Mouse (Mus musculus) skeletal muscle tissue, adult 2 months (tissue): Measurements from ENCODE around the gene Il23a.
A peak's percentile ranks its signal among the peaks of the same experiment; 100 is the strongest.
"Not testable (repeated sequence)": the region's sequence is repeated elsewhere in the genome, so short reads cannot be mapped to it uniquely, and the experiment has no call there.

Source experiments
- DNase-seq: peaks from one replicate; pipeline ENCODE4 v3.0.0-alpha.2; 2012; ENCODE audit warnings: low read depth, low spot score

Il23a gene

DNA sequence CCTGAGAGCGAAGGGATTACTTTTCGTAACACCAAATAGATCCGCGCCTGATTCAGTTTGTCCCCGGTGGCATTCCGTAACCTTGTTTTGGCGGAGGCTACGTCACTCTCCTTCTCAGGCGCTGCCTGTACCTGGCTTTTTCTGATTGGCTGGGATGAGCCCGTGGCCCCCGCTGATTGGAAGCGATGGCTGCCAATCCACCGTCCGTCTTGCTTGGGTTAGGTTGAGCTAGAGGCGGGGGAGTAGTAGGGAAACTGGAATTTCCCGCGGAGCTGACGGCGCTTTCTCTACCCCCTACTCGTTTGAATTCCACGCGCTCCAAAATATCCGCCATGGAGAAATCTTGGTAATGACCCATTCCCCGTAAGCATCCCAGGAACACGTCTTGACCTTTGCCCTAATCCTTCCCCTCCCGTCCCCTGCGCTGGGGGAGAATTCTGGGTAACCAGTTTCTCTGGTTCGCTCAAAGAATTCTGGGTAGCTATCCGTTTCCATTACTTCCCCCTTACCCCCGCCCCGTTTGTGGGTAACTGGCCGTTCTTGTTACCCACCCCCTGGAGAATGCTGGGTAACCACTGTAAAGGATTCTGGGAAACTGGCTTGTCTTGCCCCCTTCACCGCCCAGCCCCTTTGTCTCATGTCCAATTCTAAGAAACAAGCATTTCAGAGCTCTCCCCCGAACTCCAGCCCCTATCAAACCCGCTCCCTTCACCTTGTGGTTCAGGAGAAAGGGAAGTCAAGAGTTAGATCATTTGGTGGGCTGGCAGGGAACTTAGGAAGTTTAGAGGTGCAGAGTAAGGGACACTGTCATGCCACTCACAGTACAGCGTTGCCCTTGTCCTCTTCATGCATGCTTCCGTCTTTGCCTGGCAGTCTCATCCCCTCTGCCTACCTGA is 4.8 kb upstream of the Il23a start, which contains the start of gene Pan2:
Gene Pan2, plus strand, starts transcription at position 210 of the 896 bp plus-strand sequence.
- peak; percentile 99 for DNase-seq

- DNase-seq: no peak
Observed at GRCm38 (mm10) chr10:128302785-128303125, 4.2 kb upstream of the Il23a start.

DNA sequence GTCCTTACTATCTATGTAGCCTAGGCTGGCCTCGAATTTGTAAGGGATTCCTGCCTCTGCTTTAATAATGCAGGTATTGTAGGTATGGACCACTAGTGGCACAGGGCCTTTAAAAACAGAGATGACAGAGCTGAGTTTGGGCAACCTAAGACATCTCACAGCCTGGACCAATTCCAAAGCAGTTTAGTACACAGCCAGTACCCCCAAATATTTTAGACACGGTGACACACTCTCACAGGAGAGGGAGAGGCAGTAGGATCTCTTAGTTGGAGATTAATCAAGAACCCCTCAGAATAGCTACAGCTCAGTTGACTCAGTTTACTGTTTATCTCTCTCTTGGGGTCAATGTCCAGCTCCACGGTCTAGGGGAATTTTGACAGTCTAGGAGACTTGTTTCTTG is 3.8 kb upstream of the Il23a start:
- DNase-seq: no peak

DNA sequence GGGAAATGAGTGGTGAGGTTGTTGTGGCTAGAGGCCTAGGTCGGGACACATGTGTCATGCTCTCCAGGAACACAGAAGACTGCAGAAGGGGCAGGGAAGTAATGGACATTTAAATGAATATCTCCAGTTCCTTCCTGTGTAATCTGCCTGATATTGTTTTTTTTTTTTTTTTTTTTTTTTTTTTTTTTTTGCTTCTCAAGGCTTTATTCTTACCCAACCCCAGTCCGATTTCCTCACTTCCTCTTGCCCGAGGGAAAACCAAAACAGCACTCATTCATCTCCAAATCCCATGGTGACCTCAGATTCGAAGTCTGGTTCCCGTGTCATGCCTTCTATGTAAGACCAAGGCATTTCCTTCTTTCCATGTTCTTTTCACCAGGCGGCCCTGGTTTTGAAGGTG is 309 bp downstream of the Il23a start:
- no peak for DNase-seq

GRCm38 (mm10) chr10:128297622-128298021 is 930 bp downstream of the Il23a start:
- no peak for DNase-seq

- DNase-seq: no peak
Observed at GRCm38 (mm10) chr10:128297221-128297620, 1.3 kb downstream of the Il23a start.

- DNase-seq: no peak
Observed at GRCm38 (mm10) chr10:128296370-128297090, 2.0 kb downstream of the Il23a start.

GRCm38 (mm10) chr10:128290594-128290993 is 8.0 kb downstream of the Il23a start:
- peak; percentile 49 for DNase-seq

- peak; percentile 32 for DNase-seq
Observed at GRCm38 (mm10) chr10:128283604-128284579, 14.7 kb downstream of the Il23a start.

DNA sequence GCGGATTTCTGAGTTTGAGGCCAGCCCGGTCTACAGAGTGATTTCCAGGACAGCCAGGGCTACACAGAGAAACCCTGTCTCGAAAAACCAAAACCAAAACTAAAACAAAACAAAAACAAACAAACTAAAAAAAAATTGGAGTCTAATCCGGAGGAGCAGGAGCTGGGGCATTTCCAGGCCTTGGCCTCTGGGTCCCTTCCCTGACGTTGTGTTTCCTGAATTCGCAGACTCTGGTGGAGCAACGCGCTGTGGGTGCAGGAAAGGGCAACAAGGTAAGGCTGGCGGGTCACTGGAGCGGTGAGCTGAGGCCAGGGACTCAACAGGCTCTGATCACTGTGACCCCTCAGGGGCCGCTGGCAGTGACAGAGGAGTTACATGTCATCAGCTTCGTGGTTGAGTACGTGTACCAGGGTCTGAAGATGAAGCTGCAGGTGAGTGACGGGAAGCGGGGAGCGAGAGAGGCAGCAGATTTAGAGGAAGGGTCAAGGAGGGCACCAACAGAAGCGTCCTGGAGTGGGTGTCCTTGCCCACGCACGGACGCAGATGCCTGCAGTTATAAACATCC is 15.6 kb downstream of the Il23a start:
- no peak for DNase-seq

DNA sequence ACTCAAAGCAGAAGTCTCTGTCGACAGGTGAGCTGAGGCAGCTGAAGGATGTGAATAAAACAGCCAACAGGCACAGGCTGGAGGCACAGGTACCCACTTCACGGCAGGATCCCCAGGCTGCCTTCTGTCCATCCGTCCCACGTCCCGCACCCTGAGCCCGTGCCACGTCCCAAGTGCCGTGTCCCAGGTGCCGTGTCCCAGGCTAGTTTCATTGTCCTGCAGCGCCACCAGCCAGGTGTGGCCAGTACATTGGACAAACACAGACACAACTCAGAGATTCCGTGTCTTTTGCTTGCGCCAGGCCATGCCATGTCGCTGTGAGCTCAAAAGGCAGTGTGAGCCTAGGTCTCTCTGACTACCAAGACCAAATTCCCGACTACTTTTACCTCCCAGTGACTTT is 16.9 kb downstream of the Il23a start:
- DNase-seq: no peak

- no peak for DNase-seq
Observed at GRCm38 (mm10) chr10:128280943-128281342, 17.6 kb downstream of the Il23a start.

- DNase-seq: no peak
Observed at GRCm38 (mm10) chr10:128278158-128278557, 20.4 kb downstream of the Il23a start.

GRCm38 (mm10) chr10:128275374-128275773 is 23.2 kb downstream of the Il23a start:
- DNase-seq: not testable (repeated sequence)

DNA sequence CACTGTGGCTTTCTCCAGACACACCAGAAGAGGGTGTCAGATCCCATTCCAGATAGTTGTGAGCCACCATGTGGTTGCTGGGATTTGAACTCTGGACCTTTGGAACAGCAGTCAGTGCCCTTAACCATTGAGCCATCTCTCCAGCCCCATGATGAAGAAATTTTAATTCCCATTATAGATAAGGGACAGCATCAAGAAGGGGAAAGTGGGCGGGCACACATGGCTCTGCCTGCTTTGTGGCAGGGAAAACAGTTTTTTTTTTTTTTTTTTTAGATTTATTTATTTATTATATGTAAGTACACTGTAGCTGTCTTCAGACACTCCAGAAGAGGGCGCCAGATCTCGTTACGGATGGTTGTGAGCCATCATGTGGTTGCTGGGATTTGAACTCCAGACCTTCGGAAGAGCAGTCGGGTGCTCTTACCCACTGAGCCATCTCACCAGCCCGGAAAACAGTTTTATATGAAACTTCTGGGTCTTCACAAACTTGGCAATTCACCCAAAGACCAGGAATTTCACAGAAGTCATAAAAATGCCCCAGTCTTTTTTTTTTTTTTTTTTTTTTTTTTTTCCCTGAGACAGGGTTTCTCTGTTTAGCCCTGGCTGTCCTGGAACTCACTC is 25.6 kb downstream of the Il23a start:
- not testable (repeated sequence) for DNase-seq

GRCm38 (mm10) chr10:128271883-128272282 is 26.7 kb downstream of the Il23a start:
- no peak for DNase-seq

GRCm38 (mm10) chr10:128270866-128271265 is 27.7 kb downstream of the Il23a start:
- DNase-seq: no peak

- DNase-seq: peak; percentile 97
Observed at GRCm38 (mm10) chr10:128270287-128270841, 28.2 kb downstream of the Il23a start, which contains the start of gene Stat2. TSS of gene Stat2 (plus strand) at chr10:128270559.

GRCm38 (mm10) chr10:128269206-128269910 is 29.2 kb downstream of the Il23a start:
- no peak for DNase-seq

DNA sequence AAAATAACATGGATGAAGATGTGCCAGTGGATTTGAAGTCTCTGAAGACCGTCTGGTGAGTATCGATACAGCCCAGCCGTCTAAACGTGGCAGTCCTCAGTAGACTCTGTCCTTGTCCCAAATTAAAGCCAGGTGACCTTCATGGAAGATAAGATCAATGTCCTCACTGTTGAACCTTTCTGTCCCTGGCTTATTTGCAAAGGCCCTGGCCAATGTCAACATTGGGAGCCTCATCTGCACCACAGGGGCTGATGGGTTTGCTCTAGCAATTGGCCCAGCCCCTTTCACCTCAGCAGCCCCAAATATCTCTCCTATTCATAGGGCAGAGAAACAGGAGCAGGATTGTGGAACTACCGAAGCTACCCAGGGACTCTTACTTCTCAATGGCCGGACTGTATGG is 30.2 kb downstream of the Il23a start, which contains the start of gene Apof:
Gene Apof, plus strand, starts transcription at position 301 of the 400 bp plus-strand sequence.
- no peak for DNase-seq
